Mouse (Mus musculus): ENCODE data around the gene Mfsd6l.

- TF ChIP-seq GATA1 (IDR thresholded peaks at IDR 0.05; ENCODE audit: low read length) (no peak), TAL1 (IDR thresholded peaks at IDR 0.05; ENCODE audit: low read length) (no peak)
Measured at GRCm38 (mm10) chr11:68507246-68507645, 48.7 kb upstream of the Mfsd6l start.

Measured in erythroblast, embryonic 14.5 days (primary cell).